Mouse (Mus musculus) heart, embryonic 13.5 days (tissue): Measurements from ENCODE around the gene Lrrc31. TPM values are rescaled to one million over a fixed set of nuclear protein-coding genes. Genes with fewer than 3 reads are reported as not detected.

Experiments
- ATAC-seq: fragments of 200-750 bp; cut with Nextera tagmentation; 2 replicates; pipeline ENCODE4 v1.8.0; 2017; ENCODE audit warnings: moderate TSS enrichment; ENCODE audit not compliant: insufficient number of reproducible peaks, low FRiP score, low TSS enrichment; ENCODE audit errors: extremely low read depth
- H3K27ac ChIP-seq: fragments of 300-500 bp; sonication (generic); replicated peaks from 2 replicates; pipeline ENCODE4 v1.5.1; 2015; ENCODE audit warnings: moderate library complexity, mild to moderate bottlenecking, inconsistent platforms
- H3K27me3 ChIP-seq: fragments of 300-500 bp; sonication (generic); replicated peaks from 2 replicates; pipeline ENCODE4 v1.6.1; 2015; ENCODE audit warnings: mild to moderate bottlenecking, inconsistent platforms
- H3K36me3 ChIP-seq: fragments of 300-500 bp; sonication (generic); 2 replicates; pipeline ENCODE4 v1.6.1; 2015; ENCODE audit warnings: mild to moderate bottlenecking, inconsistent platforms
- H3K4me1 ChIP-seq: fragments of 300-500 bp; sonication (generic); 2 replicates; pipeline ENCODE4 v1.6.1; 2015; ENCODE audit warnings: inconsistent platforms
- H3K4me2 ChIP-seq: fragments of 300-500 bp; sonication (generic); 2 replicates; pipeline ENCODE4 v1.6.1; 2015; ENCODE audit warnings: inconsistent platforms, mild to moderate bottlenecking, moderate library complexity
- H3K4me3 ChIP-seq: fragments of 300-500 bp; sonication (generic); 2 replicates; pipeline ENCODE4 v1.5.1; 2015; ENCODE audit warnings: moderate library complexity, mild to moderate bottlenecking, inconsistent platforms
- H3K9ac ChIP-seq: fragments of 300-500 bp; sonication (generic); 2 replicates; pipeline ENCODE4 v1.6.1; 2015; ENCODE audit warnings: inconsistent platforms, mild to moderate bottlenecking, moderate library complexity
- H3K9me3 ChIP-seq: fragments of 300-500 bp; sonication (generic); 2 replicates; pipeline ENCODE4 v1.6.1; 2016; ENCODE audit warnings: inconsistent platforms
- WGBS: fragments of 180-500 bp; shearing (Covaris S2); methylation state at CpG from one replicate; pipeline ENCODE4 v1.1.7; 2015; ENCODE audit warnings: mixed read lengths; 5-methylcytosine and 5-hydroxymethylcytosine counted together
- polyA plus RNA-seq: library from polyadenylated mRNA; unstranded; fragments of >200 nt; fragmentation: Nextera tagmentation; extraction: Ambion mirVana; gene quantifications from 2 replicates; pipeline ENCODE4 v1.2.1, GENCODE M21; 2015

Lrrc31 gene
- polyA plus RNA-seq, 1 experiment from 2014 or later, result not detected

DNA sequence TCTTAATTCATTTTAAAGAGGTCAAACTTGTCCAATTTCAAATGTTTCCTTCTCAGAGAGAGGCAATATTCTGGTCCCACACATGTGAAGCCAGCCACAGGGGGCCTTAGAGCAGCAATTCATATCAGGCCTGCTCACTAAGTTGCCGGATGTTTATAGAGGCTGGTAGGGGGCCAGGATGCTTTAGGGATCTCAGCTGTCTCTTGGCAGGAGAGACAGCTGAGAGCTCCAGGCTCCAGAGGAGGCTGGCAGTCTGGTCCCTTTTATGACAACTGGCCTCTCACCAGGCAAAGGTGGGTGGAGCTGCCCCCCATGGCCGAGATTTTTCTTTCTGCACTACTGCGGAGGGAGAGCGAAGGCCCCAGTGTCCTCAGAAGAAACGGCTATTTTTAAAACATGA lies 23.5 kb upstream of the Lrrc31 start:
- Histone ChIP-seq H3K27ac (no peak overlapping the region), H3K4me3 (no peak overlapping the region), H3K9me3 (no peaks in the 10 kb centered on the region), H3K36me3 (no peaks in the 10 kb centered on the region), H3K27me3 (no peaks in the 10 kb centered on the region), H3K9ac (no peak overlapping the region), H3K4me2 (no peak overlapping the region), H3K4me1 (peaks cover 9% of the 10 kb centered on the region)
- WGBS, result 32% methylated on average over 5 of the region's 5 CpGs
- no peak for ATAC-seq

DNA sequence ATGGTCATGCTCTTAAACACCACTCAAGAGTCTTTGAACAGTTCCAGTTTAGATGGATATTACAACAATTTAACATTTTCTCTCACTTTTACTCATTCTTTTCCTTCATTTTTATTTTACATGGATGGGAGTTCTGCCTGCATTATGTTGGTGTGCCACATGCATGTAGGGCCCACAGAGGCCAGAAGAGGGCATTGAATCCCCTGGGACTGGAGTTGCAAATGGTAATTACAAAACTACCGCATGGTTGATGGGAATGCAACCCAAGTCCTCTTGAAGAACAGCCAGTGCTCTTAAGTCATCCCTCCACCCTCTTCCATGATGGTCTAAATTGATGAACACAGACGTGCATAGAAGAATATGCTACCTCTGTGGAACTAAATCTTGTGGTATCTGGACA lies 22.8 kb upstream of the Lrrc31 start:
- 89% methylated on average over 2 of the region's 2 CpGs for WGBS
- no peak for ATAC-seq
- Histone ChIP-seq H3K4me2 (no peak overlapping the region), H3K27me3 (no peaks in the 10 kb centered on the region), H3K4me1 (peaks cover 9% of the 10 kb centered on the region), H3K27ac (no peak overlapping the region), H3K9ac (no peak overlapping the region), H3K9me3 (no peaks in the 10 kb centered on the region), H3K4me3 (no peak overlapping the region), H3K36me3 (no peaks in the 10 kb centered on the region)

DNA sequence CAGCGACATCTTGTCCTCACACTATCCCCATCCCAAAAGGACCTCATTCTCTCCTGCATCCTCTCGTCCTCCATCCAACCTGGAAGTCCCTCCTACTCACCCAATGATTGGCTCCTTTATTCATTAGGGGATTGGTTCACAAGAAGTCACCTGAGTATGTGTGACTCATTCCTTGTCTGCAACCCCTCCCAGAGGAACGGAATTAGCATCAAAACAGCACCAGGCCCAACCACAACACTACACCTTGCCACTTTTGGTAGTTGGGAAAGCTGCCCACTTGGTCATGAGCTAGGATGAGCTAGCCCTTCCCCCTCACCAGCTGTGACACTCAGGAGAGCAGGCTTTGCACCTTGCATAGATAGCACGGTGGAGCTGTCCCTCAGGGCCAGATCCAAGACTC lies 22.4 kb upstream of the Lrrc31 start:
- Histone ChIP-seq H3K9me3 (no peaks in the 10 kb centered on the region), H3K4me1 (peaks cover 9% of the 10 kb centered on the region), H3K27ac (no peak overlapping the region), H3K27me3 (no peaks in the 10 kb centered on the region), H3K4me2 (no peak overlapping the region), H3K9ac (no peak overlapping the region), H3K36me3 (no peaks in the 10 kb centered on the region), H3K4me3 (no peak overlapping the region)
- 68% methylated on average over 4 of the region's 4 CpGs for WGBS
- no peak for ATAC-seq

DNA sequence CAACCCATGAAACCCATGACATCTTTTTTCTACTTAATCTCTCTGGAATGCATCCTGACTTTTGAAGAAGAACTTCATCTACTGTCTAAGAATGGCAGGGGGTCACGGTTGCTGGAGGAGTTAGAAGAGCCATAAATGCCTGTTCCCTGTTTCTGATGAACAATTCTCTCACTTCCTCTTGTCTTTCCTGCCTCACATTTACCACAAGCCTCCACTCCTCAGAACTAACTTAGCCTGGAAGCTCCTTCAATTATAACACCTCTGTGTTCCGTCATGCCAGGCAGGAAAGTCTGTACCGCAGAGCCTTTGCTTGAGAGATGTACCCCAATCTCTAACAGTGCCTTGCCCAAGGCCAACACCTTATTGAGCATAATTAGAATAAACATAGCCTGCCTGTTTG lies 19.0 kb upstream of the Lrrc31 start:
- Histone ChIP-seq H3K4me1 (peaks cover 5% of the 10 kb centered on the region; the same call in 1 of the 2 replicates), H3K27ac (no peak overlapping the region), H3K9ac (no peak overlapping the region), H3K36me3 (no peaks in the 10 kb centered on the region), H3K4me2 (no peak overlapping the region), H3K9me3 (no peaks in the 10 kb centered on the region), H3K4me3 (no peak overlapping the region), H3K27me3 (0 out of 2 replicates have a peak, but pooled peaks cover 3% of the 10 kb centered on the region)
- no peak for ATAC-seq
- WGBS, result 79% methylated on average over 3 of the region's 3 CpGs

DNA sequence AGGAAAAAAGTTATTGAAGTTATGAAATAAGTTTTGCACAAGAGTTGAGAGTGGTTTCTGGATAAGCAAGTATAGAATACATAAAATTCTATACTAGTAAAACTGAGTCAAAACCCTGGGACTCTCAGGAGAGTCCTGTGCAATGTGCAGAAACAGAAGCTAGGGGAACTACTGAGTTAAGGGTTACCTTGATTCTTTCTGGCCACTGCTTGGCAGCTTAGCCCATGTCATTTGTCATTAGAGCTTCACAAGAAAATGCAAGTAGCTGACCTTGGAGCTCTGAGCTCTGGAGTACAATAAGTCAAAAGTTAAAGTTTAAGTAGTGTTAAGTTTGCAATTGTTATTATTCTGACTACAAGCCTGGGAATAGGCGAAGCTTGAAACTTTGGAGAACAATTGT lies 13.7 kb upstream of the Lrrc31 start:
- 82% methylated on average over 1 of the region's 1 CpGs for WGBS
- Histone ChIP-seq H3K9me3 (no peaks in the 10 kb centered on the region), H3K4me2 (no peak overlapping the region), H3K9ac (no peak overlapping the region), H3K4me1 (no peaks in the 10 kb centered on the region), H3K27me3 (peaks cover 18% of the 10 kb centered on the region), H3K4me3 (no peak overlapping the region), H3K36me3 (no peaks in the 10 kb centered on the region), H3K27ac (no peak overlapping the region)
- no peak for ATAC-seq

DNA sequence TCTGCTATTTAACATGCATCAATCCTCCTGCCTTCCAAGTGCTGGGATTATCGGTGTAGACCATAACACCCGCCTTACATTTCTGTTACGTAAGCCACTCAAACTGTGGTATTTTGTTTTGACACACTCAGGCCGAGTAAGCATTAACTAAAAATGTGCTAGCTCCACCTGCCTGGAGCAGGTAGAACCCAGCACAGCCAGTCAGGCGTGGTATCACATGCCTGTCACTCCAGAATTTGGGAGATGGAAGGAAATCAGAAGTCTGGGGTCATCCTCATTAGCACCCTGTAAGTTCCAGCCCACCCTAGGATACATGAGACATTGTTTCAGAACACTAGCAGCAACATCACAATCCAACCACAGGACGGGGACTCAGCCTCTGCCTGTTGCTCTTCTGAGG lies 10.5 kb upstream of the Lrrc31 start:
- no peak overlapping the region for H3K9ac ChIP-seq
- H3K36me3 ChIP-seq, result no peaks in the 10 kb centered on the region
- no peaks in the 10 kb centered on the region for H3K9me3 ChIP-seq
- WGBS, result 74% methylated on average over 6 of the region's 6 CpGs
- ATAC-seq, result no peak
- no peak overlapping the region for H3K4me2 ChIP-seq
- H3K4me1 ChIP-seq, result peaks cover 6% of the 10 kb centered on the region; the same call in 1 of the 2 replicates
- H3K27me3 ChIP-seq, result peaks cover 25% of the 10 kb centered on the region
- no peak overlapping the region for H3K27ac ChIP-seq
- no peak overlapping the region for H3K4me3 ChIP-seq

DNA sequence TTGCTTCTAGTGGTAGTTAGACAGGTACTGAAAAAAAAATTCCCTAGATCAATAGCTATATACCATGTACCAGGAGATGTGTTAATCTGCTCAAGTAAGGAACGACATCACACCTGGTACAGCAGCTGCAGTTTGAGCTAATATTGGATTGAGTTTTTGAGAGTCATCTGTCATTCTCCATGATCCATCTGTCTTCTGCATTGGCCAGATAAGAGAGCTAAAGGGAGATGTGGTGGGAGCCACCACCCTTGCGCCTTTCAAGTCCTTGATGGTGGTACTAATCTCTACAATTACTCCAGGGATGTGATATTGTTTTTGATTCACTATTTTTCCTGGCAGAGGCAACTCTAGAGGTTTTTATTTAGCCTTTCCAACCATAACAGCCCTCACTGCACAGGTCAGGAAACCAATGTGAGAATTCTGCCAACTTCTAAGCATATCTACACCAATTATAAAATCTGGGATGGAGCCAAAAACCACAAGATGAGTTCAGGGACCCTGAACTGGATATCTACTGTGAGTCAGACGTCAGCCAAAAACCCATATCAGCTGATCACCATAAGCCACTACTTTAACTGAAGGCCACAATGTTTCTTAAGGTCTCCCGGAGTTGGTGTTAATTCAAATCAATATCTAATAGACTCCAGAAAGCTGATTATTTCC lies 7.1 kb upstream of the Lrrc31 start:
- Histone ChIP-seq H3K4me3 (no peak overlapping the region), H3K9ac (no peak overlapping the region), H3K4me1 (peaks cover 6% of the 10 kb centered on the region; the same call in 1 of the 2 replicates), H3K36me3 (no peaks in the 10 kb centered on the region), H3K27me3 (peaks cover 24% of the 10 kb centered on the region), H3K9me3 (no peaks in the 10 kb centered on the region), H3K27ac (no peak overlapping the region), H3K4me2 (no peak overlapping the region)
- 47% methylated on average over 4 of the region's 4 CpGs for WGBS
- no peak for ATAC-seq

DNA sequence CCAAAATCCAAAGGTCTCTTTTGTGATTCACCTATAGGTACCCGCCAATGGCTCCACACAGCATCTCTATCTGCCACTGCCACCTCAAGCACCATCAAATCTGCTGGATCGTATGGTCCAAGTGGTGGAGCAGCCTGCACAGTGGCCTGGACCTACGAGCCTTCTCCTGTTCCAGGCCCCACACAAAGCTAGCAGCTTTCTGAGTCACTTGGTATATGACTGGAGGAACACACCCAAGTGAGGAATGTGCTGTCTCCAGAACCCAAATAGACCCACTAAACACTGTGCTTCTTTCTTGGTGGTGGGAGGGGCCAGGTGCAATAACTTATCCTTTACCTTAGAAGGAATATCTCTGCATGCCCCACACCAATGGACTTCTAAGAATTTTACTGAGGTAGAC lies 6.3 kb upstream of the Lrrc31 start:
- no peak overlapping the region for H3K9ac ChIP-seq
- peaks cover 18% of the 10 kb centered on the region; the same call in 1 of the 2 replicates for H3K27me3 ChIP-seq
- H3K4me2 ChIP-seq, result no peak overlapping the region
- no peaks in the 10 kb centered on the region for H3K9me3 ChIP-seq
- 69% methylated on average over 3 of the region's 3 CpGs for WGBS
- H3K4me1 ChIP-seq, result peaks cover 6% of the 10 kb centered on the region; the same call in 1 of the 2 replicates
- H3K27ac ChIP-seq, result no peak overlapping the region
- H3K4me3 ChIP-seq, result no peak overlapping the region
- H3K36me3 ChIP-seq, result no peaks in the 10 kb centered on the region
- no peak for ATAC-seq

DNA sequence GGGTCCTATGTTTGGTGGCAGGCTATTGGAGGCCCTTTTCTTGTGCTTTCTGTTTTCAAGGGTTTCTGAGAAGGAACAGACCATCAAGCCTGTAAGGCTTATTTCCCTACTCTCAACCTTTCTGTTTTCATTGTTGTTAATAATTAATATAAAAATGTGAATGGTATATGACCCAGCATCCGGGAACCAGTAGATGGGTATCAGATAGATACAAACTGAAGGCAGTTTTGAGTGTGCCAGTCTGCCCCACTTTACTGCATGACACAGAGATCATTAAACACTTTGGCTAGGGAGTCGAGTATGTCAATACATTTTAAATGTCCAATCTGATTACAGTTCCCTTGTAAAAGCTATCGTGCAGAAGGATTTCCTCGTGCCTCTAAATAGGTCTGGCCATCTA lies 1.8 kb downstream of the Lrrc31 start:
- Histone ChIP-seq H3K4me1 (no peaks in the 10 kb centered on the region), H3K27me3 (0 out of 2 replicates have a peak, but pooled peaks cover 3% of the 10 kb centered on the region), H3K36me3 (no peaks in the 10 kb centered on the region), H3K4me2 (no peak overlapping the region), H3K27ac (no peak overlapping the region), H3K4me3 (no peak overlapping the region), H3K9me3 (no peaks in the 10 kb centered on the region), H3K9ac (no peak overlapping the region)
- no peak for ATAC-seq
- WGBS, result 49% methylated on average over 4 of the region's 4 CpGs

DNA sequence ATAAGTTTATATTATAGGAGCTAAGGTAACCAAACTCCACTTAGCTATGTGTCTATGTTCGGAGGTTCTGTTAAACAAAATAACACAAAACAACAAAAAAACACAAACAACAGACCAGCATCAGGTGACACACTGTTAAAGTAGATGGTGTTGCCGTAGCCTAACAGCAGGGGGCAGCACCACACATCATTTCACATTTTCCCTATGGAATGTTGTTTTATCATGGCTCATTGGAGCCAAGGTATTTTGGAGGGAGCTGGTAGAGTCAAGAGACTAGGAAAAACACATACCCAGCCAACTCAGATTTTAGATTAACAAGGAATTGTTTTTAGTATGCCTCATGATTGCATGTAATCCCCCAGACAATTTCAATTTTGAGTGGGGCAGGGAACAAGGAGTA lies 3.3 kb downstream of the Lrrc31 start:
- H3K4me1 ChIP-seq, result peaks cover under 1% of the 10 kb centered on the region; the same call in 1 of the 2 replicates
- H3K27ac ChIP-seq, result no peak overlapping the region
- WGBS, result 12% methylated on average over 2 of the region's 2 CpGs
- no peak overlapping the region for H3K4me3 ChIP-seq
- 0 out of 2 replicates have a peak, but pooled peaks cover 3% of the 10 kb centered on the region for H3K27me3 ChIP-seq
- H3K9ac ChIP-seq, result no peak overlapping the region
- no peaks in the 10 kb centered on the region for H3K36me3 ChIP-seq
- H3K4me2 ChIP-seq, result no peak overlapping the region
- no peak for ATAC-seq
- H3K9me3 ChIP-seq, result no peaks in the 10 kb centered on the region

DNA sequence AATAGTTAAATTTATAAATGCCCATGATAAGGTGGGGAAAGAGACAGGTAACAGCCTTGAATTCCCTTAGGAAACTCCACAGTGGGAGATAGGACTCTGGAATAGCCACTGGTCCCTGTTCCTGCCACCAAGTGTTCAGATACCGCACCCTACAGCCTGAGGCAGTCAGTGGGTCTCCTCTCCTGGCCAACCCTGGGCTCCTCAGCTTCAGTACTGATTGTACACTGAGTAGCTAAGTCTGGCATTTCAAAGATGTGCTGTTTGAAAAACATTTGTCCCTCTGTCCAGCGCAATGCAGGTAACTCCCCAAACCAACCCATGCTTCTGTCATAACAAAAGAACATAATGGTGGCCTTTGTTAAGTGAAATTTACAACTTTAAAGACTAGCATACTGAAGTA lies 4.0 kb downstream of the Lrrc31 start:
- no peak for ATAC-seq
- H3K27me3 ChIP-seq, result 0 out of 2 replicates have a peak, but pooled peaks cover 3% of the 10 kb centered on the region

DNA sequence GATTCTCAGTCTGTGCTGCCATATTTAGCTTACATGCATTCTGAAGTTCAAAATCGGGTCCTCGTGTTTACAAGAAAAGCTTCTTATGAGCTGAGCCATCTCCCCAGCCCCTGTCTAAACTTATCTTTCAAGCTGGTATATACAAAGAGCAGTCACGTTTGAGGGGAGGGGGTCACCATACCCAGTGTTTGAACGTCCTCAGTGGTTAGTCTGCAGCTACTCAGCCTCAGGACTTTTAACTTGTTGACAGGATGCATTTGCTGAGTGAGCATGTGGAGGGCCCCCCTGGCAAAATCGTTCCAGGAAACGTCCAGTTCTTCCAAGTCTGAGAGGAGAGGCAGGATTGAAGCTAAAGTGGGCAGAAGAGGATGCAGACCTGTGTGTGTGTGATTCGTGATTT lies 8.7 kb downstream of the Lrrc31 start:
- WGBS, result 24% methylated on average over 7 of the region's 7 CpGs
- ATAC-seq, result no peak
- Histone ChIP-seq H3K36me3 (no peaks in the 10 kb centered on the region), H3K4me2 (no peak overlapping the region), H3K27ac (no peak overlapping the region), H3K4me1 (peaks cover 8% of the 10 kb centered on the region; the same call in 1 of the 2 replicates), H3K4me3 (no peak overlapping the region), H3K27me3 (no peaks in the 10 kb centered on the region), H3K9me3 (no peaks in the 10 kb centered on the region), H3K9ac (no peak overlapping the region)

More for the DNA sequence above, 4.0 kb downstream of the Lrrc31 start:
- H3K36me3 ChIP-seq, result no peaks in the 10 kb centered on the region
- 88% methylated on average over 2 of the region's 2 CpGs for WGBS
- no peaks in the 10 kb centered on the region for H3K9me3 ChIP-seq
- H3K9ac ChIP-seq, result no peak overlapping the region
- H3K4me1 ChIP-seq, result peaks cover 3% of the 10 kb centered on the region; the same call in 1 of the 2 replicates
- no peak overlapping the region for H3K4me2 ChIP-seq
- H3K27ac ChIP-seq, result no peak overlapping the region
- no peak overlapping the region for H3K4me3 ChIP-seq
